ENCODE assay signal across 8 mouse cellular contexts in genomic region chr12:69924012-69924411, GRCm38 (mm10). TPM values are rescaled to one million over a fixed set of nuclear protein-coding genes. Genes with fewer than 3 reads are reported as not detected.
A peak's percentile ranks its signal among the peaks of the same experiment; 100 is the strongest.
DNase-seq lines count a peak whose midpoint lies in the region; ATAC-seq lines count a peak whose summit lies in the region.

No protein-coding gene starts in this region.

- WGBS in forebrain, embryonic 14.5 days = 9% methylated on average over 5 of the region's 5 CpGs
- 12% methylated on average over 5 of the region's 5 CpGs for WGBS in forebrain, embryonic 15.5 days

- H3K9me3 ChIP-seq in forebrain, embryonic 14.5 days (replicated peaks; ENCODE audit: control insufficient read depth, low read length) = no peaks in the 10 kb centered on the region
- H3K9me3 ChIP-seq in forebrain, embryonic 15.5 days = no peaks in the 10 kb centered on the region

- peak; percentile 72 for DNase-seq in forebrain, embryonic 14.5 days (ENCODE audit: low spot score)
- peak; percentile 27 for DNase-seq in right cerebral cortex, postnatal 4 days
- DNase-seq in right cerebral cortex, adult 18-20 months = no peak
- peak; percentile 12 to 39 for DNase-seq in cerebellum, postnatal 36 days
- DNase-seq in induced T-regulatory cell, adult 2 months (ENCODE audit: low read depth) = peak; percentile 72
- DNase-seq in ovary, adult 18-20 months (ENCODE audit: low spot score) = no peak

- no peak overlapping the region for H3K4me2 ChIP-seq in forebrain, embryonic 14.5 days (ENCODE audit: low read length)
- no peak overlapping the region for H3K4me2 ChIP-seq in forebrain, embryonic 15.5 days (replicated peaks)

- no peak overlapping the region for H3K9ac ChIP-seq in forebrain, embryonic 14.5 days (ENCODE audit: low read length)
- no peak overlapping the region for H3K9ac ChIP-seq in forebrain, embryonic 15.5 days (replicated peaks)

- H3K36me3 ChIP-seq in forebrain, embryonic 14.5 days (ENCODE audit: control insufficient read depth, insufficient read depth, low read length) = peaks cover 9% of the 10 kb centered on the region
- peaks cover 9% of the 10 kb centered on the region; the same call in 1 of the 2 replicates for H3K36me3 ChIP-seq in forebrain, embryonic 15.5 days

- no peaks in the 10 kb centered on the region for H3K27me3 ChIP-seq in forebrain, embryonic 14.5 days (replicated peaks; ENCODE audit: control insufficient read depth, insufficient read depth, low read length)
- H3K27me3 ChIP-seq in forebrain, embryonic 15.5 days = no peaks in the 10 kb centered on the region

- no peaks in the 10 kb centered on the region for H3K4me1 ChIP-seq in forebrain, embryonic 14.5 days (ENCODE audit: control insufficient read depth, insufficient read depth, low read length)
- H3K4me1 ChIP-seq in forebrain, embryonic 15.5 days = no peaks in the 10 kb centered on the region

- H3K4me3 ChIP-seq in forebrain, embryonic 14.5 days (ENCODE audit: low read depth, low read length) = no peak overlapping the region
- H3K4me3 ChIP-seq in forebrain, embryonic 15.5 days = no peak overlapping the region

- H3K27ac ChIP-seq in forebrain, embryonic 14.5 days (ENCODE audit: low read depth, low read length) = no peak overlapping the region
- no peak overlapping the region for H3K27ac ChIP-seq in forebrain, embryonic 15.5 days (replicated peaks)

- ATAC-seq in forebrain, embryonic 14.5 days = peak; percentile 42; the same call in 1 of the 2 replicates
- ATAC-seq in forebrain, embryonic 15.5 days (replicated peaks) = no peak
- peak; percentile 63 for ATAC-seq in megakaryocyte-erythroid progenitor cell, adult 5-6 weeks (replicated peaks; ENCODE audit: low FRiP score, low TSS enrichment, poor library complexity, severe bottlenecking)

RNA-seq across cellular contexts. Expression of gene Map4k5, which starts 31.0 kb away (rescaled TPM):
- 30.5 and 34.0 TPM in 2 replicates for polyA plus RNA-seq in forebrain, embryonic 14.5 days (2014; fragmentation: Nextera tagmentation; extraction: Ambion mirVana)
- polyA plus RNA-seq in forebrain, embryonic 15.5 days (2015; fragmentation: Nextera tagmentation; extraction: Ambion mirVana) = 33.6 and 33.9 TPM in 2 replicates
- 24.2 and 33.9 TPM in 2 replicates for total RNA-seq in megakaryocyte-erythroid progenitor cell, adult 5-6 weeks (2014; fragmentation: Nextera tagmentation)
- total RNA-seq in megakaryocyte-erythroid progenitor cell, adult 5-6 weeks (2017) = 25.0 and 29.2 TPM in 2 replicates

RNA-seq across cellular contexts. Expression of gene Atl1, which starts 31.6 kb away (rescaled TPM):
- polyA plus RNA-seq in forebrain, embryonic 14.5 days (2014; fragmentation: Nextera tagmentation; extraction: Ambion mirVana) = 106 and 136 TPM in 2 replicates
- polyA plus RNA-seq in forebrain, embryonic 15.5 days (2015; fragmentation: Nextera tagmentation; extraction: Ambion mirVana) = 110 and 123 TPM in 2 replicates
- total RNA-seq in megakaryocyte-erythroid progenitor cell, adult 5-6 weeks (2014; fragmentation: Nextera tagmentation) = 2.8 and 3.4 TPM in 2 replicates
- total RNA-seq in megakaryocyte-erythroid progenitor cell, adult 5-6 weeks (2017) = 3.1 and 6.5 TPM in 2 replicates

Comparison
In these comparisons a context has a peak if more than half of its experiments do, and no peak if none do; other contexts are left out.
1. DNase-seq: peak in forebrain, embryonic 14.5 days (single experiment), right cerebral cortex, postnatal 4 days (single experiment), cerebellum, postnatal 36 days (2 of 2) and induced T-regulatory cell, adult 2 months (single experiment); none in right cerebral cortex, adult 18-20 months (single experiment) and ovary, adult 18-20 months (single experiment).